Mouse (Mus musculus): ENCODE measurements around the gene Dus1l.
"Not testable (repeated sequence)": the region's sequence is repeated elsewhere in the genome, so short reads cannot be mapped to it uniquely, and the experiment has no call there.

The Dus1l gene

GRCm38 (mm10) chr11:120795756-120796613, at the start of gene Dus1l:
Gene Dus1l, minus strand, starts transcription at chr11:120796403.
- peak; percentile 94 for DNase-seq

DNA sequence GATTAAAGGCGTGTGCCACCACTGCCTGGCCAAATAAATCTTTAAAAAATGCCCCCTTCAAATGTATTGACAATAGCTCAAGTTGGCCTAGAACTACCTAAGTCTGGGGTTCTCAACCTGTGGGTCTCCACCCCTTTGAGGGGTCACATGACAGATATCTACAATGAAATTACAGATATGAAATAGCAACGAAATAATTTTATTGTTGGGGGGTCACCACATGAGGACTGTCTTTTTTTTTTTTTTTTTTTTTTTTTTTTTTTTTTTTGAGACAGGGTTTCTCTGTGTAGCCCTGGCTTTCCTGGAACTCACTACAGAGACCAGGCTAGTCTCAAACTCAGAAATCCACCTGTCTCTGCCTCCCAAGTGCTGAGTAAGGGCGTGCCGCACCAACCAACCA, 48.1 kb upstream of the Dus1l start:
- no peak for DNase-seq

DNA sequence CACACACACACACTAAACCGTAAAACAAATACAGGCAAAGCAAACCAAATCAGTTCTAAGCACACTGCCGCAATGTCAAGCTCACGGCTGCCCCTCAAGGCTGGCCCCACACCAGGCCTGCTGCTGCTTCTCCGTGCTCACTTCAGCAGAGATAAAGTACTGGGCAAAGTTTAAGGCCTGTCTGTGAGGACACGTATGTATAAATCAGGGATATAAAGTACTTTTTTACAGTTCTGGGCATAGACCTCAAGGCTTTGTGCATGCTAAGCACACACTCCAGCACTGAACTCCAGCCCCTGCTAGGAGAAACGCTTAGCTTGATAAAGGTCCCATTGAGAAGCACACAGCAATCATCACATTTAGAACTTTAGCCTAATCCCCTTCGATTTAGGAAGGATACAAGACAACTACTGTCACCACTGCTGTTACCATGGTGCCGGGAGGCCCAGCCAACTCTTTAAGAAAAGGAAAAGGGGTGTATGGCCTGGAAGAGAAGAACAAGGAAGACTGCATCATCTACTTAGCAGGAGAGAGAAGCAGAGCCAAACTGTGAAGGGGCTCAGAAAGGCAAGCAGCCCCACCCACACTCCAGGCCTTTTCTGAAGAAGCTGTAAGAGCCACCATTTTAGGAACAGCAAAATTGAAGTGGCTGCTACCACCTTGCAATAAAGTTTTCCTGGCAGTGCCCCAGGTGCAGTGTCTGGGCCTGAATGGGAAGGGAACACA, 37.5 kb upstream of the Dus1l start:
- no peak for DNase-seq

- DNase-seq: not testable (repeated sequence)
Measured at GRCm38 (mm10) chr11:120832962-120833361, 36.8 kb upstream of the Dus1l start.

DNA sequence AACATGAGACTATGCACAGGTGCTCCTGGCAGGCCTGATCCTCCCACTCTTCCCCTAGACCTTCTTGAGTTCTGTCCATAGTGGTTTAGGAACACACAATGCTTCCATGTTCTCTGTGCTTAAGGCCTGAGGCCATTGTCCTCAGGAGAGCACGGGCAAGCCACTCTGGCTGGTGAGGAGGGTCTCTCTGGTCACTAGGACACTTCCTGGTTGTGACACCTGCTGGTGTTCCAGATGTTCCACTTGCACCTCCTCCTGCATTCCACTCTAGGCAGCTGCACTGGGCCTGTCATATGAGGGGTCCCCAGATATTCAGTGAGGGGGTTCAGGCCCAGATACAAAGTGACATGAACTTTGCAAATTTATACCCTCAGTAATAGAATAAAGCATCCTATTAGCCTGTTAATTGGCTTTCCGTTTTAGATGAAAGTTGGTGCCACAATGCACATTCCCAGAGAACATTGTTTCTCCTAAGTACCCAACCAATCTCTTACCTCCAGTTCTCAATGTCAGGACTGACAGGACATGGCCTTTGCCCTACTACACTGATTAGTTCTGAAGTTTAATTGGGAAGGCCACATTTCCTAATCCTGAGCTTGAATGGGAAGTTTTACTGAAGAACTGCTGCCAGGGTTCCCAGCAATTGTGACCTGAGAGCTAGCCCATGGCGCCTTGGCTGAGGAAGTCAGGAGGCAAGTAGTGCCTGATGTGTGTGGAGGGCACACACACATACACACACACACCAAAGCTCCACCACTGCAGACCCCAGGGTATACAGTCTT, 35.6 kb upstream of the Dus1l start:
- DNase-seq: no peak

- DNase-seq: no peak
Measured at GRCm38 (mm10) chr11:120830686-120831085, 34.5 kb upstream of the Dus1l start.

DNA sequence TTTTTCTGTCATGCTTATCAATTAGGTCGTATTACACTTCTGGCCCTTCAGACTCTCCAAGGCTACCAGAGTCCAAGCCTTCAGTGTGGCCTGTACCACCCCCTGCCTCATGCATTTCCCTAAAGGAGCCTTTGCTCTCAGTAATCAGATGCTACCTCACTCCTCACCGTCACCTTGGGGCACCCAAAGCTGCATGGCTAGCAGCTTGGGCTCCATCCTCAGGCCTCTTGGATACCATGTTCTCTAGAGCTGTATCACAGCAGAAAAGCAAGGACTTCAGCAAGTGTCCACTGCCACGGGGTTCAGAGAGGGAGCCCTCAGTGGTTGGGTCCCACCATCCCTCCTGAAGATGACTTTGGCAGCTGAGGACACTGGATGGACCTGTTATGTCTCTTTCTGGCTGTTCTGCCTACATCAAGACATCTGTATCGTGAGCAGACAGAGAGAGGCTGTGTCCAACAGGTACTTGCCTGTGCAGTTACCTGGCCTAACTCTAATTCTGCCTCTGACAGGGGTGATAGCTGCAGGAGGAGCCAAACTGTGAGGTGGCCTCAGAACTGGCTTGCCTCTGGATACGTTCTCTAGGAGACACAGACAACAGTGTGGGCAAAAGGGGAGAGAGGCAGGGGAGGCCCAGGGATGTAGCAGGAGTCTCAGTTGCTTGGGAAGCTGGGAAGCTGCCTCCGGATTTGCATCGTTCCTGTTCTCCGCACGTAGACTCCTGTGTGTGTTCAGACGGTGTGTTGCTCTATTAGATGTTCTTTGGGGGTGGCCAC, 33.7 kb upstream of the Dus1l start:
- no peak for DNase-seq

- DNase-seq: no peak
Measured at GRCm38 (mm10) chr11:120828416-120828815, 32.2 kb upstream of the Dus1l start.

- no peak for DNase-seq
Measured at GRCm38 (mm10) chr11:120826016-120826953, 30.1 kb upstream of the Dus1l start.

GRCm38 (mm10) chr11:120825289-120825863, 29.2 kb upstream of the Dus1l start:
- DNase-seq: no peak

DNA sequence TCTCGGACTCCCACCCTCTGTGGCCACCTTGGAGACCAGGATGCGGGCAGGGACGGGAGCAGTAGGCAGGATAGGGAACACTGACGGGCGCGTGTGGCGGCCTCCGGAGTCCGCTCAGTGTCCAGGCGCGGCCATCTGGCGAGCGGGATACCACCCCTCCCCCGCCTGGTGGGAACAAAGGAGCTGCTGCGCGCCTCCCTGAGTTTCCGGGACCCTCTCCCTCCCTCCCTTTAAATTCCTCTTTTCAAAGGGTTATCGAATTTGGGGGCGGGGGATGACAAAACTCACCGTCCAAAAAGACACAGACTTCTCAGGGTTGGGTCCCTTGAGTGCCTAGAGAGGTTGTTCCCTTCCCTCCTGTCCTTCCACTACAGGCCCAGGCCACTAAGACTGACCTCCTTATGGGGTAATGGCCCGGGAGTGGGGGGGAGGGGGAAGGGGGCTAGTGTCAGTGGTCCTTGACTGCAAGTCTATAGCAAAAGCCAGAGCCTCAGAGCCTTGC, 28.6 kb upstream of the Dus1l start:
- no peak for DNase-seq

- peak; percentile 99 for DNase-seq
Measured at GRCm38 (mm10) chr11:120823956-120824786, 28.0 kb upstream of the Dus1l start, which contains the start of gene Fasn. Gene Fasn, minus strand, starts transcription at chr11:120824547.

- no peak for DNase-seq
Measured at GRCm38 (mm10) chr11:120823551-120823947, 27.3 kb upstream of the Dus1l start.

DNA sequence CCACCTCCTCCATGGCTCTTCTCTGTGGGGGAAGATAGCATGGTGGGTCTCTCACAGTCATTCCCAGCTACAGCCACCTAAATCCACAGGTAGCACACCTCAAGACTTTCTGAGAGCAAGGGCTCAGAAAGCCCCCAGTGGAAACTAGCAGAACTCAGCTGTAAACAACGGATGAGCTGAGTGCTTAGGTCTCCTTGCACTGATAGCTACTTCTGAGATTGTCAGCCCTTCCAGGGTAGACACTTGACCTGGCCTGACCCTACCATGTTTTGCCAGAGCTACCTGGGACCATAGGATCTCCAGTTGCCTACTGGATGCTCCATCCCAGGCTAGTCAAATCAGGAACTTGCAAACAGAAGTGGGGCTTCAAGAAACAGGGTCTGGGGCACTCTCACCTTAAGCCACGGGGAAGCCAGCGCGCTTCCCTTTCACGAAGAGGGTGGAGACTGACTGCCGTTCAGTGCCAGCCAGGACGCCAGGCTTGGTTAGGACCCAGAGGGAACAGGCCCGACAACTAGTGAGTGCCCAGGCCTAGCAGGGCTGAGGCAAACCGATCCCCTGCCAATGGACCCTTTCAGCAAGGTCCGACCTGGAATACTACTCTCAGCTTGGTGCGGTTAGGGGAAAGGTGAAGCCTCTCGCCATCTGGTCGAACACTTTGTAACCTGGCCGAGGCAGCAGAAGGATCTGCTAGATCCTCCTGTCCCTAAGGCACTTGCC, 26.8 kb upstream of the Dus1l start:
- no peak for DNase-seq

- DNase-seq: no peak
Measured at GRCm38 (mm10) chr11:120822321-120822720, 26.1 kb upstream of the Dus1l start.

- DNase-seq: peak; percentile 67
Measured at GRCm38 (mm10) chr11:120821076-120821922, 25.1 kb upstream of the Dus1l start.

DNA sequence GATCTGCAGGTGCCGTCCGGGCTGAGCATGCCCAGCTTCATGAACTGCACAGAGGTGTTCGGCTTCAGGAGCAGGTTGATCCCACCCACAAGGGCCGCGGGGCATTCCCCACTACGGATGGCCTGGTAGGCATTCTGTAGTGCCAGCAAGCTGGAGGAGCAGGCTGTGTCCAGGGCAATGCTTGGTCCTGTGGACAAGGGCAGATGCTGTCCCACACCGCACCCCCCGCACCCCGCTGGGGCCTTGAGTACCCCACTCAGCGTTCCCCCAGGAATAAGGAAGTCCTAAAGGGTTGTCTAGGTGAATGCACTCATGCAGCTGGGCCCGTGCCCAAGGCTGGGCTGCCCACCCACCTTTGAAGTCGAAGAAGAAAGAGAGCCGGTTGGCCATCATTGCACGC, 24.3 kb upstream of the Dus1l start:
- DNase-seq: no peak

DNA sequence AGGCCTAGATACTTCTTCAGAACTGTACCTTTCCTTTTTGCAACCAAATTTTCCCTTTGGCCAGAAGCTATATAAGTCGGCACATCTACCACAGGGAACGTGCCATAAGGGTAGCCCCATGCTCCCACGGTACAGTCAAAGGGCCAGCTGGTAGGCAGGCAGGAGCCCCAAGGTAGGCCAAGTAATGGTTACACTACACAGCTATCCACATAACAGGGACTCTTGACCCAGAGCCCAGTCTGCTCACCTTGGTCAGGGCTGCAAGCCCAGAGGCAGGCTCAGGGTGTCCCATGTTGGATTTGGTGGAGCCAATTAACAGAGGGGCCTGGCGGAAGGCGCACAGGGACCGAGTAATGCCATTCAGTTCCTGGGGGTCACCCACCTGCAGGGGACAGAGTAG, 23.4 kb upstream of the Dus1l start:
- no peak for DNase-seq
